Mouse (Mus musculus) gastrocnemius, adult 8-10 months (tissue): ENCODE measurements at regions not wholly inside any gene's neighbourhood (a gene's known extent, or its start where the extent isn't known, plus 50 kb on each side); places are given as distances from the start of the nearest gene placed in this dataset.

Experiments
- DNase-seq, 2 experiments: peaks; one replicate each; pipeline ENCODE4 v3.0.0; 2022; ENCODE audit warnings: low spot score in 2 of 2

GRCm38 (mm10) chr15:38351701-38352100, 926.3 kb downstream of the 4930447A16Rik start:
- no peak for DNase-seq

- no peak for DNase-seq
Observed at GRCm38 (mm10) chr15:38353371-38353770, 928.0 kb downstream of the 4930447A16Rik start.

- no peak for DNase-seq
Observed at GRCm38 (mm10) chr15:38359053-38359452, 933.7 kb downstream of the 4930447A16Rik start.

- DNase-seq: no peak
Observed at GRCm38 (mm10) chr15:38363522-38363921, 938.2 kb downstream of the 4930447A16Rik start.

- DNase-seq: no peak
Observed at GRCm38 (mm10) chr15:38364014-38364413, 938.7 kb downstream of the 4930447A16Rik start.

GRCm38 (mm10) chr15:38367643-38368042, 942.3 kb downstream of the 4930447A16Rik start:
- DNase-seq: no peak

GRCm38 (mm10) chr15:38368291-38368690, 942.9 kb downstream of the 4930447A16Rik start:
- no peak for DNase-seq

GRCm38 (mm10) chr15:38371404-38372090, 946.2 kb downstream of the 4930447A16Rik start:
- DNase-seq: no peak

- peak; percentile 51 to 64 for DNase-seq
Observed at GRCm38 (mm10) chr15:38373797-38374196, 948.4 kb downstream of the 4930447A16Rik start.

- DNase-seq: peak; percentile 81 to 87
Observed at GRCm38 (mm10) chr15:38374786-38375185, 949.4 kb downstream of the 4930447A16Rik start.

- DNase-seq: no peak
Observed at GRCm38 (mm10) chr15:38378106-38378505, 952.8 kb downstream of the 4930447A16Rik start.

GRCm38 (mm10) chr15:38387617-38388016, 962.3 kb downstream of the 4930447A16Rik start:
- no peak for DNase-seq

- DNase-seq: no peak
Observed at GRCm38 (mm10) chr15:38388436-38388835, 963.1 kb downstream of the 4930447A16Rik start.

- peak; percentile 17 to 61 for DNase-seq
Observed at GRCm38 (mm10) chr15:38390450-38390849, 965.1 kb downstream of the 4930447A16Rik start.

- DNase-seq: peak; percentile 57 to 74
Observed at GRCm38 (mm10) chr15:38391420-38391819, 966.1 kb downstream of the 4930447A16Rik start.

- no peak for DNase-seq
Observed at GRCm38 (mm10) chr15:38391860-38392259, 966.5 kb downstream of the 4930447A16Rik start.

GRCm38 (mm10) chr15:38392441-38393149, 967.2 kb downstream of the 4930447A16Rik start:
- DNase-seq: no peak

- no peak for DNase-seq
Observed at GRCm38 (mm10) chr15:38398852-38399251, 973.5 kb downstream of the 4930447A16Rik start.

GRCm38 (mm10) chr15:38402762-38403161, 977.4 kb downstream of the 4930447A16Rik start:
- DNase-seq: no peak

- no peak for DNase-seq
Observed at GRCm38 (mm10) chr15:38403760-38404375, 978.5 kb downstream of the 4930447A16Rik start.

- DNase-seq: no peak
Observed at GRCm38 (mm10) chr15:38406114-38406960, 981.0 kb downstream of the 4930447A16Rik start.
